Comparison of ENCODE assay signal across 26 mouse cellular contexts in genomic region chr2:102527563-102527962, GRCm38 (mm10). TPM values are rescaled to one million over a fixed set of nuclear protein-coding genes. Genes with fewer than 3 reads are reported as not detected.
DNase-seq lines count a peak whose midpoint lies in the region; ATAC-seq lines count a peak whose summit lies in the region.
"Had no signal": no experiment of that assay in that cellular context is flagged by ENCODE, and none has a peak within 500 bp of the region (broad histone marks: within the 10 kb centered on the region; RNA-seq: fewer than 3 reads in every experiment).

No protein-coding gene starts in this region.

- H3K36me3 ChIP-seq in embryonic facial prominence, embryonic 14.5 days (ENCODE audit: control insufficient read depth, insufficient read depth, low read length), result no peaks in the 10 kb centered on the region
- H3K36me3 ChIP-seq in embryonic facial prominence, embryonic 10.5 days (replicated peaks), result no peaks in the 10 kb centered on the region
- no peaks in the 10 kb centered on the region for H3K36me3 ChIP-seq in hindbrain, embryonic 16.5 days (ENCODE audit: control insufficient read depth, insufficient read depth, low read length)
- H3K36me3 ChIP-seq in hindbrain, embryonic 13.5 days, result no peaks in the 10 kb centered on the region
- no peaks in the 10 kb centered on the region for H3K36me3 ChIP-seq in neural tube, embryonic 13.5 days
- H3K36me3 ChIP-seq: embryonic facial prominence, embryonic 15.5 days; heart, embryonic 13.5 days; hindbrain, embryonic 15.5 days had no signal

- H3K9ac ChIP-seq in embryonic facial prominence, embryonic 14.5 days (ENCODE audit: low read depth, low read length), result no peak overlapping the region
- H3K9ac ChIP-seq in hindbrain, embryonic 16.5 days (ENCODE audit: low read depth, low read length), result no peak overlapping the region
- no peak overlapping the region for H3K9ac ChIP-seq in hindbrain, embryonic 13.5 days
- H3K9ac ChIP-seq in neural tube, embryonic 13.5 days, result no peak overlapping the region
- H3K9ac ChIP-seq: embryonic facial prominence, embryonic 15.5 days; forebrain, postnatal 0 days; heart, embryonic 13.5 days; hindbrain, embryonic 15.5 days had no signal

- H3K4me2 ChIP-seq in embryonic facial prominence, embryonic 14.5 days (ENCODE audit: low read depth, low read length), result no peak overlapping the region
- H3K4me2 ChIP-seq in hindbrain, embryonic 16.5 days (ENCODE audit: low read length), result no peak overlapping the region
- no peak overlapping the region for H3K4me2 ChIP-seq in hindbrain, embryonic 13.5 days
- no peak overlapping the region for H3K4me2 ChIP-seq in neural tube, embryonic 13.5 days
- H3K4me2 ChIP-seq: embryonic facial prominence, embryonic 15.5 days; heart, embryonic 13.5 days; hindbrain, embryonic 15.5 days had no signal

- no peaks in the 10 kb centered on the region for H3K4me1 ChIP-seq in embryonic facial prominence, embryonic 14.5 days (ENCODE audit: control insufficient read depth, insufficient read depth, low read length)
- no peaks in the 10 kb centered on the region for H3K4me1 ChIP-seq in embryonic facial prominence, embryonic 10.5 days
- no peaks in the 10 kb centered on the region for H3K4me1 ChIP-seq in hindbrain, embryonic 16.5 days (ENCODE audit: control insufficient read depth, insufficient read depth, low read depth, low read length)
- no peaks in the 10 kb centered on the region for H3K4me1 ChIP-seq in hindbrain, embryonic 13.5 days (replicated peaks)
- no peaks in the 10 kb centered on the region for H3K4me1 ChIP-seq in neural tube, embryonic 13.5 days (replicated peaks)
- H3K4me1 ChIP-seq: embryonic facial prominence, embryonic 15.5 days; heart, embryonic 13.5 days; hindbrain, embryonic 15.5 days had no signal

- H3K9me3 ChIP-seq in embryonic facial prominence, embryonic 14.5 days (ENCODE audit: control insufficient read depth, low read length), result no peaks in the 10 kb centered on the region
- no peaks in the 10 kb centered on the region for H3K9me3 ChIP-seq in embryonic facial prominence, embryonic 10.5 days
- H3K9me3 ChIP-seq in hindbrain, embryonic 16.5 days (ENCODE audit: control insufficient read depth, low read length), result no peaks in the 10 kb centered on the region
- no peaks in the 10 kb centered on the region for H3K9me3 ChIP-seq in hindbrain, embryonic 13.5 days
- no peaks in the 10 kb centered on the region for H3K9me3 ChIP-seq in neural tube, embryonic 13.5 days
- H3K9me3 ChIP-seq: embryonic facial prominence, embryonic 15.5 days; heart, embryonic 13.5 days; hindbrain, embryonic 15.5 days had no signal

- H3K4me3 ChIP-seq in embryonic facial prominence, embryonic 14.5 days (ENCODE audit: low read depth, low read length), result no peak overlapping the region
- H3K4me3 ChIP-seq in embryonic facial prominence, embryonic 10.5 days, result no peak overlapping the region
- no peak overlapping the region for H3K4me3 ChIP-seq in hindbrain, embryonic 16.5 days (ENCODE audit: low read length)
- no peak overlapping the region for H3K4me3 ChIP-seq in hindbrain, embryonic 13.5 days
- no peak overlapping the region for H3K4me3 ChIP-seq in neural tube, embryonic 13.5 days
- H3K4me3 ChIP-seq: embryonic facial prominence, embryonic 15.5 days; gastrocnemius, adult 2 months; heart, embryonic 13.5 days; hindbrain, embryonic 15.5 days had no signal

- no peaks in the 10 kb centered on the region for H3K27me3 ChIP-seq in embryonic facial prominence, embryonic 14.5 days (replicated peaks; ENCODE audit: control insufficient read depth, insufficient read depth, low read length)
- H3K27me3 ChIP-seq in embryonic facial prominence, embryonic 10.5 days (replicated peaks; ENCODE audit: low read depth, poor library complexity, severe bottlenecking), result no peaks in the 10 kb centered on the region
- H3K27me3 ChIP-seq in hindbrain, embryonic 16.5 days (replicated peaks; ENCODE audit: control insufficient read depth, insufficient read depth, low read length), result no peaks in the 10 kb centered on the region
- no peaks in the 10 kb centered on the region for H3K27me3 ChIP-seq in hindbrain, embryonic 13.5 days
- H3K27me3 ChIP-seq in neural tube, embryonic 13.5 days, result no peaks in the 10 kb centered on the region
- H3K27me3 ChIP-seq: embryonic facial prominence, embryonic 15.5 days; hindbrain, embryonic 15.5 days had no signal

- WGBS in embryonic facial prominence, embryonic 14.5 days, result 78% methylated on average over 4 of the region's 4 CpGs
- WGBS in embryonic facial prominence, embryonic 10.5 days, result 86% methylated on average over 4 of the region's 4 CpGs
- WGBS in hindbrain, embryonic 16.5 days, result 66% methylated on average over 4 of the region's 4 CpGs
- 66% methylated on average over 4 of the region's 4 CpGs for WGBS in hindbrain, embryonic 13.5 days
- 60% methylated on average over 4 of the region's 4 CpGs for WGBS in neural tube, embryonic 13.5 days

- peak; percentile 60; the same call in 1 of the 2 replicates for ATAC-seq in embryonic facial prominence, embryonic 14.5 days (ENCODE audit: low read depth)
- peak; percentile 80 for ATAC-seq in hindbrain, embryonic 16.5 days
- ATAC-seq in hindbrain, embryonic 13.5 days (ENCODE audit: low FRiP score), result no peak; the same call in 1 of the 2 replicates
- ATAC-seq in neural tube, embryonic 13.5 days (ENCODE audit: low read depth), result peak; percentile 78
- ATAC-seq: activated CD4-positive, CD25-positive, alpha-beta regulatory T cell, adult 4 months; forebrain, embryonic 14.5 days; forebrain, postnatal 0 days; inflammation-experienced regulatory T-cells, adult 6 months; intestine, postnatal 0 days had no signal

- no peak overlapping the region for H3K27ac ChIP-seq in embryonic facial prominence, embryonic 14.5 days (replicated peaks; ENCODE audit: low read depth, low read length)
- no peak overlapping the region for H3K27ac ChIP-seq in embryonic facial prominence, embryonic 10.5 days (replicated peaks)
- no peak overlapping the region for H3K27ac ChIP-seq in hindbrain, embryonic 16.5 days (ENCODE audit: low read depth, low read length)
- H3K27ac ChIP-seq in hindbrain, embryonic 13.5 days, result no peak overlapping the region
- H3K27ac ChIP-seq in neural tube, embryonic 13.5 days (replicated peaks), result no peak overlapping the region
- H3K27ac ChIP-seq: embryonic facial prominence, embryonic 15.5 days; gastrocnemius, adult 2 months; heart, embryonic 13.5 days; hindbrain, embryonic 15.5 days had no signal

- no peak for DNase-seq in embryonic facial prominence, embryonic 14.5 days (ENCODE audit: low spot score)
- DNase-seq in embryonic facial prominence, embryonic 10.5 days (ENCODE audit: low spot score), result no peak
- no peak for DNase-seq in neural tube, embryonic 10.5 days (ENCODE audit: extremely low spot score, low spot score)
- DNase-seq: adrenal gland, adult 8-10 months; adrenal gland, postnatal 25 days; cerebellum, adult 11-12 months; cerebellum, adult 8-10 months; cerebellum, postnatal 10 days; cerebellum, postnatal 36 days; embryo, embryonic 11 days; forebrain, postnatal 0 days; gastrocnemius, adult 2 months; gastrocnemius, postnatal 14 days; heart, adult 18-20 months; heart, postnatal 14 days; heart, postnatal 4 days had no signal

RNA-seq across cellular contexts. Expression of gene Pamr1, which starts 22.2 kb away (rescaled TPM):
- 34.2 and 49.4 TPM in 2 replicates for polyA plus RNA-seq in embryonic facial prominence, embryonic 14.5 days (2014; fragmentation: Nextera tagmentation; extraction: Ambion mirVana)
- 0.44 and 0.64 TPM in 2 replicates for polyA plus RNA-seq in embryonic facial prominence, embryonic 10.5 days (2016; fragmentation: Nextera tagmentation; extraction: Ambion mirVana)
- 12.4 and 13.1 TPM in 2 replicates for polyA plus RNA-seq in hindbrain, embryonic 16.5 days (2015; fragmentation: Nextera tagmentation; extraction: Ambion mirVana)
- polyA plus RNA-seq in hindbrain, embryonic 13.5 days (2015; fragmentation: Nextera tagmentation; extraction: Ambion mirVana), result 4.5 and 5.8 TPM in 2 replicates
- polyA plus RNA-seq in neural tube, embryonic 13.5 days (2015; fragmentation: Nextera tagmentation; extraction: Ambion mirVana), result 6.3 and 8.3 TPM in 2 replicates
- polyA plus RNA-seq: activated CD4-positive, CD25-positive, alpha-beta regulatory T cell, adult 4 months; inflammation-experienced regulatory T-cells, adult 6 months had no signal
